Mouse (Mus musculus) left cerebral cortex, postnatal 36 days (tissue): ENCODE results near the gene Gm21679. TPM values are rescaled to one million over a fixed set of nuclear protein-coding genes. Genes with fewer than 3 reads are reported as not detected.
"Not testable (repeated sequence)": the region's sequence is repeated elsewhere in the genome, so short reads cannot be mapped to it uniquely, and the experiment has no call there.

Source experiments
- DNase-seq, 2 experiments: peaks; one replicate each; pipeline ENCODE4 v3.0.0; 2021 to 2022; ENCODE audit warnings: low spot score in 2 of 2, mixed read lengths in 1 of 2
- intact Hi-C: fragments of 180-260 bp; cut with DNase I; formaldehyde crosslinking; loops from one replicate; pipeline ENCODE4 v1.15.1; 2025
- total RNA-seq, 2 experiments: library from RNA; stranded (reverse); gene quantifications; 2 replicates each; pipeline ENCODE4 v1.2.3; 2021

The Gm21679 gene
- not detected for total RNA-seq

- not testable (repeated sequence) for DNase-seq
Measured at GRCm38 (mm10) chrY:29683270-29683669, at the start of gene Gm21679. Gene Gm21679 (minus strand): TSS chrY:29683370.

More at GRCm38 (mm10) chrY:29683270-29683669, at the start of gene Gm21679:
- intact Hi-C loops = not testable (repeated sequence)
